Mouse (Mus musculus) embryonic fibroblast, embryonic 13.5 days (primary cell): Measurements from ENCODE around the gene Gpx3.

Experiments used
- CTCF ChIP-seq: IDR thresholded peaks from 2 replicates; pipeline ENCODE4 v1.5.1; 2011; ENCODE audit warnings: mild to moderate bottlenecking, control low read depth, low read length, moderate library complexity, borderline replicate concordance; ENCODE audit not compliant: insufficient read depth
- POLR2A ChIP-seq: IDR thresholded peaks from 2 replicates; pipeline ENCODE4 v1.6.1; 2011; ENCODE audit warnings: low read depth, mild to moderate bottlenecking, control low read depth, low read length, moderate library complexity

DNA sequence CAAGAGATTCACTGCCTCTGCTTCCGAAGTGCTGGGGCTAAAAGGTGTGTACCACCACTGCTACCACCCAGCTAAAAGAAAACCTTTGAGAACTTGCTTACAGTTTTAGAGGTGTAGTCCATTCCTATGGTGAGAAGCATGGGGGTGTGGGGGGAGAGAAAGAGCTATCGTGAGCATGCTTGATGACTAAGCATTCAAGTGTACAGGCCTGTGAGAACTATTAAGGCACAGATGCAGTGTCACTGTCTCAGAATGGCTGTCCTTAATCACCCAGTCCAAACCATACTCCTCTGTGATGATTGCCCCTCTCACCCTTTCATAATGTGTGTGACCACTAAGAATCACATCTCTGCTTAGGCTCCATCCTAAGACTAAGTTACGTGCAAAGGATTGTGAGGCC, 32.9 kb upstream of the Gpx3 start:
- TF ChIP-seq CTCF: no peak
- no peak for TF ChIP-seq POLR2A
